Mouse (Mus musculus) adrenal gland, postnatal 36 days (tissue): Measurements from ENCODE around the gene Swi5. TPM values are rescaled to one million over a fixed set of nuclear protein-coding genes. Genes with fewer than 3 reads are reported as not detected.

ENCODE experiments used
- DNase-seq, 2 experiments: peaks; one replicate each; pipeline ENCODE4 v3.0.0; 2021; ENCODE audit warnings: mixed read lengths in 1 of 2
- long read RNA-seq, 2 experiments: library from polyadenylated mRNA; stranded (forward); transcript quantifications; one replicate each; pipeline ENCODE4 v2.0.0; 2021; ENCODE audit warnings: borderline sequencing depth in 2 of 2
- total RNA-seq, 2 experiments: library from RNA; stranded (reverse); gene quantifications; 2 replicates each; pipeline ENCODE4 v1.2.3; 2021

Gene Swi5
- total RNA-seq: 100 to 1,000 TPM; 289 to 304 TPM
- long read RNA-seq, experiment 1, transcript Swi5-204 (5 exons, 522 nt): minor isoform, 5 of 431 reads
- long read RNA-seq, experiment 1, transcript Swi5-207 (5 exons, 768 nt): major isoform, 278 of 431 reads
- long read RNA-seq, experiment 1, partial matches to known transcripts: 18 of 431 reads
- long read RNA-seq, experiment 1, other reads (novel, unspliced or antisense): 128 of 431 reads
- long read RNA-seq, experiment 2, transcript Swi5-207 (5 exons, 768 nt): major isoform, 128 of 169 reads
- long read RNA-seq, experiment 2, partial matches to known transcripts: 9 of 169 reads
- long read RNA-seq, experiment 2, other reads (novel, unspliced or antisense): 28 of 169 reads

GRCm38 (mm10) chr2:32287923-32288367 is at the start of gene Swi5:
Gene Swi5 (minus strand): TSS chr2:32288075.
- DNase-seq: peak; percentile 98 to 99

GRCm38 (mm10) chr2:32335888-32336287 is 48.0 kb upstream of the Swi5 start:
- DNase-seq: no peak

GRCm38 (mm10) chr2:32332159-32332558 is 44.3 kb upstream of the Swi5 start:
- no peak for DNase-seq

GRCm38 (mm10) chr2:32329531-32329930 is 41.7 kb upstream of the Swi5 start:
- no peak for DNase-seq

GRCm38 (mm10) chr2:32328911-32329460 is 41.1 kb upstream of the Swi5 start:
- DNase-seq: no peak

- no peak for DNase-seq
Measured at GRCm38 (mm10) chr2:32327200-32327599, 39.3 kb upstream of the Swi5 start.

GRCm38 (mm10) chr2:32325342-32325741 is 37.5 kb upstream of the Swi5 start:
- peak; percentile 28 to 37 for DNase-seq

GRCm38 (mm10) chr2:32324322-32324721 is 36.4 kb upstream of the Swi5 start:
- no peak for DNase-seq

GRCm38 (mm10) chr2:32322754-32323741 is 35.2 kb upstream of the Swi5 start:
- no peak for DNase-seq

GRCm38 (mm10) chr2:32321591-32322298 is 33.9 kb upstream of the Swi5 start:
- DNase-seq: no peak

GRCm38 (mm10) chr2:32320721-32321120 is 32.8 kb upstream of the Swi5 start:
- DNase-seq: no peak

GRCm38 (mm10) chr2:32319586-32320580 is 32.0 kb upstream of the Swi5 start:
- no peak for DNase-seq

GRCm38 (mm10) chr2:32318709-32319585 is 31.1 kb upstream of the Swi5 start:
- no peak for DNase-seq

GRCm38 (mm10) chr2:32317791-32318417 is 30.0 kb upstream of the Swi5 start:
- peak; percentile 20 to 55 for DNase-seq

GRCm38 (mm10) chr2:32316887-32317656 is 29.2 kb upstream of the Swi5 start:
- DNase-seq: no peak

- no peak for DNase-seq
Measured at GRCm38 (mm10) chr2:32315751-32316150, 27.9 kb upstream of the Swi5 start.

- no peak for DNase-seq
Measured at GRCm38 (mm10) chr2:32314831-32315230, 27.0 kb upstream of the Swi5 start.

GRCm38 (mm10) chr2:32312318-32312964 is 24.6 kb upstream of the Swi5 start:
- peak; percentile 87 to 92 for DNase-seq
